Mouse (Mus musculus) ovary, postnatal 36 days (tissue): ENCODE data around the gene N4bp3.
"Not testable (repeated sequence)": the region's sequence is repeated elsewhere in the genome, so short reads cannot be mapped to it uniquely, and the experiment has no call there.

Experiments
- DNase-seq: peaks from one replicate; pipeline ENCODE4 v3.0.0; 2022; ENCODE audit warnings: low spot score, mixed read lengths

N4bp3 gene

DNA sequence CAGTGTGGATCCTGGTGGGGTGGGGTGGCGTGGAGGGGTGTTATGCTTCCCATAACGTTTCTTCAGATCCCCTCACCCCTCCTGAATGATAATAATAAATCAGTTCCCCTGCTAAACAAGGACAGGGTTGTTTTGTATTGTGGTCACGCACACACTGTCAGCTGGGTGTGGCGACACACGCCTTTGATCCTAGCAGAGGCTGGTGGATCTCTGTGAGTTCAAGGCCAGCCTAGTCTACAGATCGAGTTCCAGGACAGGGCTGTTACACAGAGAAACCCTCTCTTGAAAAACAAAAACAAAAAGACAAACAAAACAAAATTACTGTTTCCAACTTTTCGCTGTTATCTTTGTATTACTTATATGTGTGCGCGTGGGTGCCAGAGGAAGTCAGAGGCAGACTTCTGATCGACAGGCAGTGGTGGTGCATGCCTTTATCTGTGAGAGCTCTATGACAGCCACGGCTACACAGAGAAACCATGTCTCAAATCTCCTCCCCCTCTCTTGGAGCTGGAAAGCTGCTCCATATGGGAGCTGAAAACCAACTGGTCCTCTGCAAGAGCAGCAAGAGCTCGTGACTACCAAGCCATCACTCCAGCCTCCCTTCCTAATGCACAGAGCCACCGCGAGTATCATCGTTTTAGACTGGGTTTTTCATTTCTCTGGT, 20.9 kb downstream of the N4bp3 start:
- DNase-seq: no peak

DNA sequence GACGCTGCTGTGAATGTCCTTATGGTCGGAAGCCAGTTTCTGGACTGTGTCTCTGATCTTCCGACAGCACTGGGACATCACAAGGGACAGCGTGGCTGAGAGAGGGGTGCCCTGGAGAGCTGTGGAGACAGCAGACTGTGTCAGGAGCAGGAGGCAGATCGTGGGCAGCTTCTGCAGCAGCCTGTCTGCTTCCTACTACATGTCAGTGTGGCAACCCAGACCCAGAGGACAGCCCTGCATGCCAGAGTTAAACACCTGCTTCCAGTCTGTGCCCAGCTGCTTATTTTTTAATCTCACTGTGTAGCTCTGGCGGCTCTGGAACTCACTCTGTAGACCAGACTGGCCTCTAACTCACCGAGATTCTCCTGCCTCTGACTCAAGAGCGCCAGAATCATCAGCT, 22.7 kb downstream of the N4bp3 start:
- no peak for DNase-seq

DNA sequence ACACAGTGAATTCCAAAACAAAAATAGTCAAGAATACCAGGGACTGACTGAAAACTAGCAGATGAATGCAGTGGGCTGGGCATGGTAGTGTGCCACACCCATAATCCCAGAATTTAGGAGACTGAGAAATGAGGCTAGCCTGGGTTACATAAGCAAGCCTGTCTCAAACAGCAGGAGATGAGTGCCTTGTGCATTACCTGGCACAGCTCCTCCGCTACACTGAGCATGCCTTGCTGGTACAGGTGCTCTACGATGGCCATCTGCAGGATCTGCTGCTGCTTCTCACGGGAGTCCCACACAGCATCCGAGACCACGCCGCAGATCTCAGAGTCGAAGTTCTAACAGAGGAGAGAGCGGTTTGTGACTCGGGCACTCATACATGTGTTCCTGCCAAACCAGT, 23.2 kb downstream of the N4bp3 start:
- no peak for DNase-seq

DNA sequence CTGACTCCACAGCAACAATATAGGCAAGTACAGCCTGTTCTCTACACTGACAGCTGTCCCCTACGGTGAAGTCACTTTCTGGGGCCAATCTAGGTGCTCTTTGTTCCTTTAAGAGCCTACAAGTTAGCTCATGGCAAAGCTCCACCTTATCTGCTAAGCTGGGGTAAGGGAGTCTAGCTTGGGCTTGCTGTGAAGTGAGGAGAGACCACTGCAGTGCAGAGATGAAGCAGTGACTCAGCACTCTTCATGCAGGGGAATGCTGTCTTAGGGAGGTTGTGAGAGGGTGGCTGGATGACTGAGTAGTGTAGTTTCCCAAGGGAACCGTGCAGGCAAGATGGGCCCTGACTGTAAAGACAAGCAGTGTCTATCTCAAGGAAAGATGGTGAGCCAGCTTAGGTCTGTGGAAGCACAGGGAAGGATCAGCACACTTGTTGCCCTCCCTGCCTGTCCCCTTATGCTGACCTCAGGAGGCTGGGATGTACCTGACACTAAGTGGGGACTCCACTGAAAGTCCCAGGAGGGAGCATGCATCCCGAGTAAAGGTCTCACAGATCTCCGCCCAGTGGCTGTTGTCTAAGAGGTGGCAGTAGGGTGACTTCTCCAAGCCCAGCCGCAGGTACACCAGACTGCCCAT, 25.3 kb downstream of the N4bp3 start:
- no peak for DNase-seq

DNA sequence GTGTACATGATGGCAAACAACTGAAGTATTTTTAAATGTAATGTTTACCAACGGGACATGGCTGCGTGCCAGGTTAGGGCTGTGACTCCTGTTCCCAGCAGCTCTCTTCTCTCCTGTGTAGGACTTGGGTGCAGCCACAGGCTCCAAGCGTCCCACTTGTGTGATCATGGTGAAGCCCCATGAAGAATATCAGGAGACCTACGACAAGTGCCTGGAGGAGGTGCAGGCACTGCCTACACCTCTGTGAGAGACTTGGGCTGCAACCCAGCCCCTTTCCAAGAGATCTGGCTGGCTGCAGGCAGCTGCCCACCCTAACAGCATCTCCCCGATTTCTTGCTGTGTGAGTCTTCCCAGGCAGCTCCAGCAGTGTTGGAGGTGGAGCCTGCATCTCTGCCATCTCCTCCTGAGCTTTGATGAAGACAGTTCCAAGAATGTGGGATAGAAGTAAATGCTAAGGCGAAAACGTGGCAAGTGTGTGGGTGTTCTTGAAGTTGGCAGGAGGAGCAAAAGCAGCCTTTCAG, 27.6 kb downstream of the N4bp3 start:
- DNase-seq: no peak

DNA sequence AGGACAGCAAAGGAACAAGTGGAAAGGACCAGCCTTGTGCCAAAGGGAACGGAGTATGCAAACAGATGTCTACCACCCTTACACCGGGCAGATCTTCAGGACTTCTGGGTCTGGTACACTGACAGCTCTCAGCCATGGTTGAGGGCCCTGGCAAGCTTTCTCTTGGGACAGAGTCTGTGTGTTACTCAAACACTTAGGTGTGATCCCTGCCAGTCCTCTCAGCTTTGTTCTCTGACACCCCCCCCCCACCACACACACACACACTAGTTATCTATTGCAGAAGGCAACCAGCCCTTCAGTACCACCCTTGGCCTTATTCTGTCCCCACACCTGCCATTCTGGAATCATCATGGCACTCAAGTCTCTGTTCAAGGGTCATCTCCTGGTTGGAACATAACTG, 28.9 kb downstream of the N4bp3 start:
- DNase-seq: no peak

DNA sequence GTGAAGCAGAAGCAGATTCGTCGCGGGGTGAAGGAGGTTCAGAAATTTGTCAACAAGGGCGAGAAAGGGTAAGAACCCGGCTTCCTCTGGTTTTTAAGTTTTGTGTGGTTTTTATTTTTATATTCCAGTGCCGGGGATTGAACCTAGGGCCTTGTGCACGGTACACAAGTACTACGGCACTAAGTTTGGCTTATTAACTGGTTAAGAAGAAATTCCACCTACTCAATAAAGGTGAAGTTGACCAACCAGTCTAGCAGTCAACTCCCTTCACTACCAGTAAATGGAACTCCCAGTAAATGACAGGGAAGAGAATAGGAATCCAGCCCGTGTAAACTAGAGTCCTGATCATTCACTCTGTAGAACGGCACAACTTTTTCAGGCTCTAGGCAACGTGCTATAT, 30.6 kb downstream of the N4bp3 start:
- DNase-seq: no peak

DNA sequence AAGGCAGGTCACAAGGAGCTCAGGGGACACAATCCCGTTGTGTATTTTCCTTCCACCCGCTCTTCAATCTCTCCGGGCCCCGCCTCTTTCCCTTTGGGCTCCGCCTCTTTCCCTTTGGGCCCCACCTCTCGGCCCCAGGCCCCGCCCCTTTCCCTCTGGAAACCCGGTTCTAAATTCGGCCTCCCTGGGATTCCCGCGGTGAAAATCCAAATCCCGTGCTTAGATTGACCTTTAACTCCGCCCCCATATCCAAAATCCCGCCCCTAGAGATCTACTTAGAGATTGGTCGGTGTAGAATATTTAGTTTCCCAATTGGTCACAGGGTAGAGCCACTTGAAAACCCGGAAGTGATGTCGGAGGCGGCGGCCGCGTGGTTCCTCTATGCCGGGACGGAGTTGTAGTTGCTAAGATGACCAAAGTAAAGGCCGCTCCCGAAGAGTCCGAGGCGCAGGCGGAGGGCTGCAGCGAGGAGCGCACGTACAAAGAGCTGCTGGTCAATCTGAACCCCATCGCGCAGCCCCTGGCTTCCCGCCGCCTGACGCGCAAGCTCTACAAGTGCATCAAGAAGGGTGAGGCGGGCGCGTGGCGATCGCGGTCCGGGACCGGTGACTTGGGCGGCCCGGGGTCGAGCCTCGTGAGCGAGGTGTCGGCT, 31.1 kb downstream of the N4bp3 start, which contains the start of gene Nhp2:
Gene Nhp2, plus strand, starts transcription at position 327 of the 652 bp plus-strand sequence.
- DNase-seq: peak; percentile 90

DNA sequence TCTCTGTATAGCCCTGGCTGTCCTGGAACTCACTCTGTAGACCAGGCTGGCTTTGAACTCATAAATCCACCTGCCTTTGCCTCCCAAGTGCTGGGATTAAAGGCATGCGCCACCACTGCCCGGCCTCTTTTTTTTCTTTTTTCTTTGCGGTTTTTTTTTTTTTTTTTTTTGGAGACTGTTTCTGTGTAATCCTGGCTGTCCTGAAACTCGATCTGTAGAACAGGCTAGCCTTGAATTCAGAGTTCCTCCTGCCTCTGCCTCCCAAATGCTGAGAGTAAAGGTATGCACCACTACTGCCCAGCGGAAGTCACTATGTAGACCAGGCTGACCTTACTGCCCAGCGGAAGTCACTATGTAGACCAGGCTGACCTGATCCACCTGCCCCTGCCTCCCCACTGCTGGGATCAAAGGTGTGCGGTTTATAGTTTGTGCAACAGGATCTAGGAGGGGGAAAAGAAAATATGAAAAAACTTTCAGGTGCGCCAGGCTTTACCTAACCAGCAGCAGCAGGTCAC, 31.7 kb downstream of the N4bp3 start:
- DNase-seq: no peak

DNA sequence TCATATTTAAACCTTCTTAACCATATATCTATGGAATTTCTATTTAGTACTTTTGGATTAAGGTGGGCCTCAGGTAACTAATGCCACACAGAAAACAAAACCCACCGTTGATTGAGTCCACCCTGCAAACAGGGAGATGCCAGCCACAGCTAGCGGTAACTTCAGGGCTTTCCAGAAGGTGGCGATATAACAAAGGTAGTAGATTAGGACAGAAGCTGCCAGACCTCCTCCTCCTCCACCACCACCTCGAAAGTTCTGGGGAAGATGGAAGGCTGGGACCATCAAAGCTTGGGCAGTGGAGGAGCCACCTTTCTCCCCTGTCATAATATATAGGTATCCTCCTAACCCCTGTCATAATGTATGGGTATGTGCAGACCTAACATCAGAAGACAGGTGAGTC, 32.9 kb downstream of the N4bp3 start:
- no peak for DNase-seq

DNA sequence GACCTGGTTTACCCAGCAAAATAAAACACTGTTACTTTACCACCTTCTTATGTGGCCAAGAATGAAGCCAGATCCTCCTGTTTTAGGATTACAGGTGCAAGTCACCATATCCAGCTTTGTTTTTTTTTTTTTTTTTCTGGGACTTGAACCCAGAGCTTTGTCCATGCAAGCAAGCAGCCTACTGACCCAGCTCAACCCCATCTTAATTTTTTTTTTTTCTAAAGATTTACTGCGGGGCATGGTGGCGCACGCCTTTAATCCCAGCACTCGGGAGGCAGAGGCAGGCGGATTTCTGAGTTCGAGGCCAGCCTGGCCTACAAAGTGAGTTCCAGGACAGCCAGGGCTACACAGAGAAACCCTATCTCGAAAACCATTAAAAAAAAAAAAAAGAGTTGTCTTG, 34.5 kb downstream of the N4bp3 start:
- not testable (repeated sequence) for DNase-seq

DNA sequence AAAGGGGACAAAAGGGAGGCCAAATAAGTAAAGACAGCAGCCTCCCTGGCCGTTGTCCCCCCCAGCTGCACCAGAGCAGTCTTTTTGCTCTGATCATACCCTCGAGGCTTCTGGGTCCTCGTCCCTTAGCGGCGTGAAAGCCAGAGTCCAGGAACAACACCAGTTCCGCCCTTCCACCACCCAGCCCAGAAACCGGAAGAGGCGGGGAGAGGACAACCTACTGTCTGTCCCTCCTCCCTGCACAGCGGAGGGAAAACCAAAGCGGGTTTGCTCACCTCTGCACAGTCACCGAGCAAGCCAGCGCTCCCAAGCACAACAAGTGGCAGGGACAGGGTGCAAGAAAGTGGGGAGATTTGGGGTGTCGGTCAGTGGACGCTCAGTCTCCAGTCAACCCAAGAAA, 35.0 kb downstream of the N4bp3 start:
- DNase-seq: peak; percentile 75

DNA sequence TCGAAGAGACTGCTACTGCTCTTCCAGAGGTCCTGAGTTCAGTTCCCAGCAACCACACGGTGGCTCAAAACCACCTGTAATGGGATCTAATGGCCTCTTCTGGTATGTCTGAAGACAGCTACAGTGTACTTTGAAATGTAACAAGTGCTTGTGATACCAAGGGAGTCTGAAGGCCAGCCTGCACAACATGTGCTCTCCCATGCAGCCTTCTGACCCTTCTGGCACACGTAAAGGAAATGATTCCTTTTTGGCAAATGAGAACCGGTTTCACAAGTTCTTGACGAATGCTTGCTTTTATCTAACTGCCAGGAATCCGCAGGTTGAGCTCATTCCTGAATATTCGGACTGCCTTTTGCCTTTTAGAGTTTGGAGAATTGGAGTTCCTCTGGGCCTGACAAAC, 35.5 kb downstream of the N4bp3 start:
- DNase-seq: no peak

DNA sequence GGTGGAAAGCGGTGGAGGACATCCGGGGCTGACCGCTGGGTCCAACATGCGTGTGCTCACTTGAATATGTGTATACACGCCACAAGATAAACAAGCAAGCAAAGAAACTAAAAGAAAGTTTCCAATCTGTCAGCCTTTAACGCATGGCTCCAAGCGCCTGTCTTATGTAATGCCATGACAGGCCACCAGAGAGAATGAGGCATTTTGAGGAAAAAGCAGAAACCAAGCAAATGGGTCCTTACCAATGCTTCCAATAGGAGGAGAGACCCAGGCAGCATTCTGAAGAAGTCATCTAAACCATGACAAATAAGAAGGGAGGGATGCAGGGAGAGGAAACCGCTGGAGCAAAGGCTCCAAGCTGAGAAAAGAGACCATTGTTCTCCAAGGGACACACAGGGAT, 36.4 kb downstream of the N4bp3 start:
- no peak for DNase-seq

DNA sequence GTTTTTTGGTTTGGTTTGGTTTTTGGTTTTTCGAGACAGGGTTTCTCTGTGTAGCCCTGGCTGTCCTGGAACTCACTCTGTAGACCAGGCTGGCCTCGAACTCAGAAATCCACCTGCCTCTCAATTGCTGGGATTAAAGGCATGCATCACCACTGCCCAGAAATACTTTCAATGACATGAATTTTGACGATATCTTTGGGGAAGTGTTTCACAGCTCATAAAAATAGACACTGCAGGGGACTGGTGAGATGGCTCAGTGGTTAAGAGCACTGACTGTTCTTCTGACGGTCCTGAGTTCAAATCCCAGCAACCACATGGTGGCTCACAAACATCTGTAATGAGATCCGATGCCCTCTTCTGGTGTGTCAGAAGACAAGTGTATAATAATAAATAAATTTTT, 40.7 kb downstream of the N4bp3 start:
- DNase-seq: not testable (repeated sequence)

DNA sequence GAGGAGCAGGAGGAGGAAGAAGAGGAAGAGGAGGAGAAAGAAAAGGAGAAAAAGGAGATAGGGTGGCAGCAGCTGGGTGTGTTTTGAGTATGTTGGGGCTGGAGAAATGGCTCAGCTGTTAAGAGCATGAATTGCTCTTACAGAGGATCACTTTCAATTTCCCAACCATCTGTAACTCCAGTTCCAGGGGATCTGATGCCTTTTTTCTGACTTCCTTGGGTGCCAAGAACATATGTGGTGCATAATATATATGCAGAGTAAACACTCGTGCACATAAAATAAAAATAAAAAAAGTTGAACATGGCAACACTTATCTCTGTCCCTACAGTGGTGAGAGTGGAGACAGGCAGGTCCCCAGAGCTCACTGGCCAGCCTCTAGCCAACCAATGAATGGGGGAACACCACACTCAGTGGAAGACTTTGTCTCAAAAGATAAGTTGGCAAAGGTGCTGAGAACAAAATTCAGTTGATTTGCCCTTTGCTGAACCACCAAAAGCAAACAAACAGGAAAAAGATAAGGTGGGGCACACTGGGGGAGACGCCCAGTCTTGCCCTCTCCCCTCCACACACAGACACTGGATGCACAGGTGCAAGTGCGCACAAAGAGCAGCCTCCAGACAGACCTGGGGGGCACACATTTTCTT, 41.3 kb downstream of the N4bp3 start:
- no peak for DNase-seq

DNA sequence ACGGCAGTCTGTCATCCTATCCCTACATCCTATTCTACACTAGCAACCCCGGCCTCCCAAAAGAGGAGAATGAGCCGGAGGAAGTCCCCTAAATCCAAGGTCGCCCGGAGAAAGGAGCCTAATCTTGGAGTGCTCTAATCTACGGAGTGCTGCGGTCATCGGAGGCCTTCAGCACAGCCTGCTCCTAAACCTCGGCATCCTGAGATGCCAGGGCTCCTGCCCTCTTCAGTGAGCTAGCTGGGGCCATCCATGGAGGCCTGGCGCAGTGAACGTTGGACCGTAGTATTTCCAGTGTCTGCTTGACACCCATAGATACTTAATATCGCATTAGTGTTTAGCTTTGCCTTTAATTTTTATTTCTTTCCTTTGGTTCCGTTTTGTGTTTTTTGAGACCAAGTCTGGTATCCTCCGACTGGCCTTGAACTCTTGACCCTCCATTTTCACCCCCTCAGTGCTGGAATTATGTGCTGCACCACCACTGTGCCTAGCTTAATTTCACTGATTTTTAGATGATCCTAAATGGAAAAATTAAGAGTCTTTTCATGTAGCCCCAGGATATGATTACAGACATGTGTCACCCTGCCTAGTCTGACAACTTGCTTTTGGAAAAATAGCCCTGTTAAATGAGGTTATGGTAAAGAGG, 43.4 kb downstream of the N4bp3 start:
- DNase-seq: no peak

DNA sequence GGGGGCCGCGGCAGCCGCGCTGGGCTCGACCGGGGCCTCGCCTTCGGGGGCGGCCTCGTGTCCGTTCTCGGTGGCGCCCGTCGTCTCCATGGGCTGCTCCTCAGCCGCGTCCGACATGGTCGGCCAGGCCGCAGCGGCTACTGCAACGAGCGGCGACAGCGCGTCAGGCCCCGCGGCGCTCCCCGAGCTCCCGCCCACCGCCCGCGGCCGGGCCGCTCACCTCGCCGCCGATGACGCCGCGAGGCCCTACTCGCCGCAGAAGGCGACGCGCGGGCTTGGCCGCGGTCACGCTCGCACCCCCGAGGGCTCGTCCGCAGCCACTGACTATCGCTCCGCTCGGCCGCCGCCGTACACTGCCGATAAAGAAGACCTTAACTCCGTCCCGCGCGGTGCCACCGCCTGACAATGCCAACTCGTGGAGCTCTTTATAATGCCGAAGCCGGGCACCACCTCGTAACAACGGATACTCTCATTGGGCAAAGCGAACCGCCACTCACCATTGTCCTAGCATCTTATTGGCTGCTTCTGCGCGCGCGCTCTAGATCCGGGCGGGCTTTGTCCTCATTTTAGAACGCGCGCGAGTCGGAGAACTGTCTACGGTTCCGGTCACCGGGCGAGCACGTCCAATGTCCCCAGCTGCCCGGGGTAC, 44.1 kb downstream of the N4bp3 start, which contains the start of gene Hnrnpab:
Gene Hnrnpab, minus strand, starts transcription at position 401 of the 649 bp plus-strand sequence.
- peak; percentile 94 for DNase-seq

DNA sequence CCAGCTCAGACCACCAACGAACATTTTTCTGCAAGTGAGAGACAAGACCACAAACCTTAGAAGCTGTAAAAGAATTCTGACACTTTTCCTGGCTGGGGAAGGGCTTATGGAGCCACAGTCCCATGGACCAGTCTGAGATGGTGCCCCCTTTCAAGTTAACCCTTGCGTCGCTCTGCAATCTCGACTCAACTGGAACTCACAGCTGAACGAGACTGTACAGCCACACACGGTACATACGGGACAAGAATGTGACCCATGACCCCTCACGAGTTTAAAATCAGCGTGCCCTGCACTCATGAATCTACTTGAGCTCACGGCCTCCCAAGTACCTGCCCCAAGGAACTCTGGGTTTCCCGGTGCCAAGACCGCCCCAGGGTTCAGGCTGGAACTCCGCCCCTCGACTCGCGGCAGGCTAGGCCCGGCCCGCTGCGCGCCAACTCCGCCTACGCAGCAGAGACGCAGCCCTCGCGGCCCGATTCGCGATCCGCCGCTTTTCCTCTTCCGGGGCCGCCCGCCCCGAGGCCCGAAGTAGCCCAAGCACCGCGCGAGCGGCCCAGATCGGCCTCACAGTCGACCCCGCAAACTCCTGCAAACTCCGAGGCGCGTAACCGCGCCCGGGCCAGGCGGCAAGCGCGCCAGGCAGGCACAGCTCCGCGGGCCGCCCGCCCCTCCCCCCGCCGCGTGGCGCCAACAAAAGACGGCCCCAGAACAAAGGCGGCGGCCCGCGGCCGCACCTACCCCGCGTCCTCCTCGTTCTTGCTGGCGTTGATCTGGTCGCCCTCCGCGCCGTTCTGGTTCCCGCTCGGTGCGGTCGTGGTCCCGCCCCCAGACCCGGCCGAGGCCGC, 44.8 kb downstream of the N4bp3 start:
- peak; percentile 90 for DNase-seq

DNA sequence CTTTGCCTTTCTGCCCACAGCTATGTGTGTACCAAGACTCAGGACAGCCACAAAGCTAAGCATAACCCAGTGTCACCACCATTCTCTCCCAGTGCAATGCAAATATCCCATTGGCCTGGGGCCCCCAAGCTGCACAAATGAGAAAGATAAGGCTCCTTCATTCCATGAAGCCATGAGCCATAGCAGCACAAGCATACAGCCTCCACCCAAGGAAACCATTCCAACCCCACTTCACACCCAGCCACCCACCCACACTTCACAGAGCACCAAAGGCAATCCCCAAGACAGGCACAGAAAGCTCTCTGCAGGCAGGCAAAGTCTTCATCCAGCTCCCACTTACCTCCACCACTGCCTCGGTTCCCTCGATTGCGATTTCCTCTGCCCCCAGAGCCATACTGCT, 48.4 kb downstream of the N4bp3 start:
- DNase-seq: no peak
